Mouse (Mus musculus) colon, adult 2 months (tissue): ENCODE data around the gene H2-T3. TPM values are rescaled to one million over a fixed set of nuclear protein-coding genes. Genes with fewer than 3 reads are reported as not detected.

Source experiments
- polyA plus RNA-seq: library from polyadenylated mRNA; depleted of rRNA; stranded (reverse); fragments of >200 nt; gene quantifications from 2 replicates; pipeline ENCODE4 v1.2.3, GENCODE M21; 2012; rRNA removed

Gene H2-T3
- polyA plus RNA-seq = 11.7 and 19.7 TPM in 2 replicates

DNA sequence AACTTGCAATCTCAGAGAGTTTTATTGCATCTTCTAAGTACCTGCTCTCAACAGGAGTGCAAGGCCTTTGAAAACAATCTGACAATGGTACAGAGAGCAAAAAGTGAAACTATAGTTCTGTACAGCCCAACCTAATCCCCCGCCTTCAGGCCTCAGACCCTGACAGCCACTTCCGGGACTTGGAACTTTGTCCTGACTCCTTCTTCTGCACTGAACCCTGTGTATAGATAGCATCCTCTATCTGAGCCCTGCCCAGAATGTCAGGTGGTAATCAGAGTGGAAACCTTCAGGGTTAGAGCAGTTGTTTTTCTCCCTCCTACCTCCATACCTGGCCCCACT, at the start of gene H2-T3:
Gene H2-T3 (minus strand): TSS at position 119 of the 339 bp plus-strand sequence.

DNA sequence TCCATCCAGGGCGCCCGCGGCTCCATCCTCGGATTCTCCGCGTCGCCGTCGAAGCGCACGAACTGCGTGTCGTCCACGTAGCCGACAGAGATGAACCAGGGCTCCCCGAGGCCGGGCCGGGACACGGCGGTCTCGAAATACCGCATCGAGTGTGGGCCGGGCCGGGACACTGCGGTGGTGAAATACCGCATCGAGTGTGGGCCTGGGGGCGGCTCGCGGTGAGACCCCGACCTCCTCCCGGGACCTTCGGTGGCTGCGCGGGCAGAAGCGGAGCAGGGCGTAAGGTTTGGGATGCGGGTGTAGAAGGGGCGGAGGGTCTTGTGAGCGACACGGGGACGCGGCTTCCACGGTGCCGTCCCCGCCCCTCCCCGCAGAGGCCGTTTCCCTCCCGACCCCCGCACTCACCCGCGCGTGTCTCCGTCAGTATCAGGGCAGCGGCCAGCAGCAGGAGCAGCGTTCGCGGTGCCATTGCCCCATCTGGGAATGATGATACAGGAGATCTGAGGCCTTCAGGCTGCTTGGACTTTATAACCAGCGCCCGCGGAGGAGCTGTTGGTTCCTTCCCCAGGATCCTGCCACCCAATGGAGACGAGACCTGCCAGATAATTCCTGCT, 21.9 kb downstream of the H2-T3 start, which contains the start of gene Gm8909:
Gene Gm8909 (minus strand): TSS at position 499 of the 614 bp plus-strand sequence.

Other genes starting within 250 kb of the H2-T3 start
- 77.5 and 78.6 TPM in 2 replicates for gene Abcf1, start 220.5 kb downstream of the H2-T3 start, polyA plus RNA-seq
- 25.3 and 28.3 TPM in 2 replicates for gene Gnl1, start 210.4 kb downstream of the H2-T3 start, polyA plus RNA-seq
- 7.6 and 8.0 TPM in 2 replicates for gene Prr3, start 210.1 kb downstream of the H2-T3 start, polyA plus RNA-seq
- gene H2-T24, start 169.7 kb downstream of the H2-T3 start, polyA plus RNA-seq = 0.68 and 0.84 TPM in 2 replicates
- gene H2-T23, start 157.4 kb downstream of the H2-T3 start, polyA plus RNA-seq = 331 and 384 TPM in 2 replicates
- 43.7 and 46.6 TPM in 2 replicates for gene H2-T22, start 147.5 kb downstream of the H2-T3 start, polyA plus RNA-seq
- gene Gm6034, start 147.3 kb downstream of the H2-T3 start, polyA plus RNA-seq = 0.10 TPM in 1 of 2 replicates, not detected in the other
- 0.09 and 0.37 TPM in 2 replicates for gene Gm11127, start 131.9 kb downstream of the H2-T3 start, polyA plus RNA-seq
- 0.08 TPM in 1 of 2 replicates, not detected in the other for gene Gm19684, start 68.6 kb downstream of the H2-T3 start, polyA plus RNA-seq
- 0.81 and 1.1 TPM in 2 replicates for gene Gm7030, start 60.9 kb downstream of the H2-T3 start, polyA plus RNA-seq
- gene Gm8909, start 21.8 kb downstream of the H2-T3 start, polyA plus RNA-seq = 6.6 and 15.8 TPM in 2 replicates
- gene Rpp21, start 67.8 kb upstream of the H2-T3 start, polyA plus RNA-seq = 114 and 130 TPM in 2 replicates
- gene Trim39, start 82.0 kb upstream of the H2-T3 start, polyA plus RNA-seq = 11.1 and 13.4 TPM in 2 replicates
- gene H2-M10.2, start 96.2 kb upstream of the H2-T3 start, polyA plus RNA-seq = not detected in 2 replicates
- not detected in 2 replicates for gene H2-M10.1, start 135.9 kb upstream of the H2-T3 start, polyA plus RNA-seq
- gene H2-M10.3, start 178.1 kb upstream of the H2-T3 start, polyA plus RNA-seq = not detected in 2 replicates